Mouse (Mus musculus): ENCODE measurements around the gene Traf5. TPM values are rescaled to one million over a fixed set of nuclear protein-coding genes. Genes with fewer than 3 reads are reported as not detected.

Gene Traf5
- total RNA-seq, 2 experiments from 2014 or later: 5.6 to 6.9 TPM

DNA sequence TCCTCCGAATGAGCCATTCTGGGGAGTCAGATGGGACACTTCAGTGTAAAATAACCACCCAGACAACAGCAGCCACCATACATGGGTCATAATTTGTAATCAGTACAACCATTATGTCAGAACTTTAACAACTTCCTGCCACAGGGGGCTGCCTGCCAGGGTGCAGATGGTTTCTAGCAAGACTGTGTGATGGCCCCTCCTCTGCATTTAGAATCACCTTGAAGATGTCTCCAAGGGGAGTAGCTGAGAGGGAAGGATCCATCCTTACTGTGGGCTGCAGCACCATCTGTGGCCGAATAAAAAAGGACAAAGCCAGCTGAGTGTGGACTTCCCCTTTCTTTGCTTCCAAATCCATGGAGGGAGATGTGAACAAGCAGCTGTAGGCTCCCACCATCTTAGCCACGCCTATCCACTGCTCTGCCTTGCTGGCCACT, 21.7 kb downstream of the Traf5 start:
- intact Hi-C loops (cut with DNase I): no loop called here

DNA sequence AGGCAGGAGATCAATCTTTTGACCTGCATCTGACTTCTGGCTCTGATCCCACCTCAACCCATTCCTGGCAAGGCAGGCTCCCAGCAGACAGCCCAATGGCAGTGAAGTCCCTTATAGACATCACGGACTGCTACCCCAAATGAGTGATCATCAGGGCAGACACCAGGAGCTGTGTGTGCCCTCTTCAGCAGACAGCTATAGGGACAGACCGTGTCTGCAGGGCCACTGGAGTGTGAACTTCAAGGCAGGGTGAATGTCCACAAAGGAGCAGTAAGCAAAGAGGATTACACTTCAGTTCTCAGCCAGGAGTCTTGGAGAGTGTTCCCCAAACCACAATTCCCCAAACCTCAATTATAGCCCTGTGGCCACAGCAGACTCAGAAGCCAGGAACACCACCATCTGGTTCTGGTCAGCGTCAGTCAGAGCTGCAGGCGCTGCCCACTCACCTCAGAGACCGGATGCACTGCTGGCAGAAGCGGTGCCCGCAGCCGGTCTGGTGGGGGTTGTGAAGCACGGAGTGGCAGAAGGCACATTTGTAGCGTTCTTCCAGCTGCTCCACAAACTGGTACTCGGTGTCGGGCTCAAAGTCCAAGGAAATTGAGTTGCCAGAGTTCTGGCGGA, 22.3 kb downstream of the Traf5 start:
- peak in 1 of 2 experiments; percentile 59 for DNase-seq (ENCODE audit: extremely low spot score in 1 of 2, low spot score in 2 of 2)
- intact Hi-C loops (cut with DNase I): no loop called here

More for the DNA sequence above, 21.7 kb downstream of the Traf5 start:
- no peak for DNase-seq (ENCODE audit: extremely low spot score in 1 of 2, low spot score in 2 of 2)

DNA sequence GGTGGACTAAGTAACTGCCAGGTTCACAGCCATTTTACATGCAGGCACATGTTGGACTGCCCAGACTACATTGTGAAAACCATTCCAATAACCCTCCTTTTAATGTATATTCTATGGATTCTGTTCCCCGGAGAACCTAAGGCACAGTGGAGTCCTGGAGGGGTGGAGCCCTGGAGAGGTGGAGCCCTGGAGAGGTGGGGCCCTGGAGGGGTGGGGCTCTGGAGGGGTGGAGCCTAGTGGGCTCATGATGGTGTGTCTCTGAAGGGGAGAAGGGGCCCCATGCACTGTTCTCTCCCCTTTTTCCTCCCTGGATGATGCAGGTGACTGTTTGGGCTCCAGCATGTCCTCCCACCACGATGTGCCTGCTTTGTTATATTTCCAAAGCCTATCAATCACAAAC, 24.2 kb downstream of the Traf5 start:
- intact Hi-C loops (cut with DNase I): no loop called here
- no peak for DNase-seq (ENCODE audit: extremely low spot score in 1 of 2, low spot score in 2 of 2)

DNA sequence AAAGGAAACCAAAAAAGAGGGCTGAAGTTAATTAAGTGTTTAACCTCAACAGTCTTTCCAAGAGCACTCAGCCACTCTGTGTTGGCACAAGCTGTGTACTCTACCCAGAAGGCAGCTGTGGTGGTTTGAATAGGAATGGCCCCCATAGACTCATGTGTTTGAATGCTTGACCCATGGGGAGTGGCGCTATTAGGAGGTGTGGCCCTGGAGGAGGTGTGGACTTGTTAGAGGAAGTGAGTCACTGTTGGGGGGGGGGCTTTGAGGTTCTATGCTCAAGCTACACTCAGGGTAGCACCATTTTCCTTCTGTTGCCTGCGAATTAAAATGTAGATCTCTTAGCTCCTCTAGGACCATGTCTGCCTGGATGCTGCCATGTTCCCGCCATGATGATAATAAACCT, 25.4 kb downstream of the Traf5 start:
- intact Hi-C loops (cut with DNase I): no loop called here
- no peak for DNase-seq (ENCODE audit: extremely low spot score in 1 of 2, low spot score in 2 of 2)

DNA sequence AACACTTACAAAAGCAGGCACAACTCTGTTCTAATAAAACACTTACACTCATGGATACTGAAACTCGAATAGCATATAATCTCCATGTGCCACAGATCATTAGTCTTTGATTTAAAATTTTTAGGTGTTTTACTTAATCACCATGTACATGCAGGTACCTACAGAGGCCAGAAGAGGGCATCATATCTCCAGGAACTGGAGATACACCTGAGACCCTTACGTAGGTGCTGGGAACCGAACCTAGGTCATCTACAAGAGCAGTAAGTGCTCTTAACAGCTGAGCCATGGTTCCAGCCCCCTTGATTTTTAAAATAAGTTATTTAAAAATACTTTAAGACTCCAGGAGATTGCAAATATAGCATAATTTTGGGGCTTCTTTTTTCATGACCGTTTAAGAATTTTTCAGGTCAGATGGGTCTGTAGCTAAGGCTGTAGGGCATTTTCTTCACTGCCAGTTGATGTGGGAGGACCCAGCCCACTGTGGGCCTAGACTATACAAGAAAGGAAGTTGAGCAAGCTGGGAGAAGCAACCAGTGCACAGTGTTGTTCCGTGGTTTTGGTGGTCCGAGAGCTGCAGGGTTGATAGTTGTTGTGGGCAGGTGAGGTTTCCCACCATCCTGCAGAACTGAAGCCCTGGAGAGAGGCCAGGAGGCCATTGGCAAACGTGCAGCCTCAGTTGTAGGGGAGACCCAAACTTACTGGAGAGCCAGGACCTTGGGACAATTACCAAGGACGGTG, 29.0 kb downstream of the Traf5 start:
- no peak for DNase-seq (ENCODE audit: extremely low spot score in 1 of 2, low spot score in 2 of 2)
- intact Hi-C loops (cut with DNase I): no loop called here

DNA sequence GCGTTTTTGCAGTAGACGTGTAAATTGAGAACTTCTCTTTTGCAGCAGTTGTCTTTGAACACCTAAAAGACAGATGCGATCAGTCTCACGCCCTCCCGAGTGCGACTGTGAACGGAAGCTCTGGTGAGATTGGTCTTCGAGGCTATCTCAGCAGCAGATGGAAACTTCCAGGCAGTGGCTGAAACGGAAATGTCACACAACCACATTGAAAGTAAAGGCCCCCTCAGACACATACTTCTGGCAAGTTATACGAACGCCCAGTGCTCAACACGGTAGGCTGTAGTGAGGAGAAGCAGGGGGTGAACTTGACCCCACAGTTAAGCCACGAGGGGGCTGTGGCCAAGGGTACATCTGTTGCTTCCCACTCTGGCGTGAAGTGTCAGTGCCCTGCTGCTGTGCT, 29.7 kb downstream of the Traf5 start:
- intact Hi-C loops (cut with DNase I): no loop called here

DNA sequence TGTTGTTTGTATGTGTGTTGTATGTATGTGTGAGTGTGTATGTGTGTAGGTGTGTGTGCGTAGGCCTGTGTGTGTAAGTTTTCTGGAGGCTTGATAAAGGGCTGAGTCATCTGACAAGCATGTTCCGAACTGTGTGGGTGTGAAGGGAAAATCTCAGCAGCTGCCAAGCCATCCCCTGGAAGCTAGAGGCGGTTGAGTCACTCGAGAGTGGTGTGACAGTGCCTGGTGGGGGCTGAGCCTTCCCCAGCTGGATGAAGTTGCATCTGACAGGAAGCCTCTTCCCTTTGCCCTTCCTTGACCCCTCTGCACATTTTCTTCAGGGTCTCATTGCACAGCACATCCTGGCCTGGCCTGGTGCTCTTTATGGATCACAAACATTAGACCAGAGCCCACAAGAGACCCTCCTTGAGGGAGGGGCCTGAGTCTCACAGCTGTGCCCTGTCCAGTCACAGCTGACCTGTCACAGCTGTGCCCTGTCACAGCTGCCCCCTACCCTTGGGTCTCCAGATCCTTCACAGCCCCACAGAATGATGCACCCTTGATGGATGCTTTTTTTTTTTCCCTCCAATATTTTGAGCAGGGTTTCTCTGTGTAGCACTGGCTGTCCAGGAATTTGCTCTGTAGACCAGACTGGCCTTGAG, 30.6 kb downstream of the Traf5 start:
- peak; percentile 46 to 70 for DNase-seq (ENCODE audit: extremely low spot score in 1 of 2, low spot score in 2 of 2)
- intact Hi-C loops (cut with DNase I): no loop called here

More for the DNA sequence above, 29.7 kb downstream of the Traf5 start:
- no peak for DNase-seq (ENCODE audit: extremely low spot score in 1 of 2, low spot score in 2 of 2)

DNA sequence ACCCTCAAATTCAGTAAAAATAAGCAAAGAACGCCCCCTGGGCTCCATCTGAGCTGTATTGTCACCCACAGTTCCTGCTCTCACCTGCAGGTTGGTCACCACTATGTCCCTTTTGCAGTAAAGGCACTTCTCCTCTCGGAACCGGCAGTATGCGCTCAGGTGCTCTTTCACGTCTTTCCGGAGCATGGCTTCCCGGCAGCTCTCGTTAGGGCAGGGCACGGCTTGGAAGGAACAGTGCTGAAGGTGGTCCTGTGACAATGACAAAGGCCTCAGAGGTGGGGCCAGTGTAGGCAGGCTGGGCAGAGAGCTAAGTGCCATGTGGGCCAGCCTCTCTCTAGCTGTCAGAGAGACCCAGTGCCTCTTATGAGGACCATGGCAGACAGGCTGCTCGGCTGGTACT, 33.4 kb downstream of the Traf5 start:
- DNase-seq (ENCODE audit: extremely low spot score in 1 of 2, low spot score in 2 of 2): no peak
- intact Hi-C loops (cut with DNase I): no loop called here

DNA sequence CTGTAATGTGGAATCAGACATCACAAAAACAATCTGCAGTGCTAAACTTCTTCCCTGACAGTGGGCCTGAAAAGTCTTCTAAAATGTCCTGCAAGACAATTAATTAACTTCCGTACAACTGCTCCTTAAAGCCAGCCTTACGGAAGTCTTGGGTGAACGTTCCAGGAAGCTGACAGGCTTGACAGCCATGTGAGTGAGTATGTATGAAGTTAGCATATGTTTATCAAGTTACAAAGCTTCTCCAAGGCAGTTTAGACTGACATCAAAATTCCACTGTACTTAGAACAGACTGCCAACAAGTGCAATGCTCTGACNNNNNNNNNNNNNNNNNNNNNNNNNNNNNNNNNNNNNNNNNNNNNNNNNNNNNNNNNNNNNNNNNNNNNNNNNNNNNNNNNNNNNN, 38.6 kb downstream of the Traf5 start:
- DNase-seq (ENCODE audit: extremely low spot score in 1 of 2, low spot score in 2 of 2): no peak
- intact Hi-C loops (cut with DNase I): no loop called here

DNA sequence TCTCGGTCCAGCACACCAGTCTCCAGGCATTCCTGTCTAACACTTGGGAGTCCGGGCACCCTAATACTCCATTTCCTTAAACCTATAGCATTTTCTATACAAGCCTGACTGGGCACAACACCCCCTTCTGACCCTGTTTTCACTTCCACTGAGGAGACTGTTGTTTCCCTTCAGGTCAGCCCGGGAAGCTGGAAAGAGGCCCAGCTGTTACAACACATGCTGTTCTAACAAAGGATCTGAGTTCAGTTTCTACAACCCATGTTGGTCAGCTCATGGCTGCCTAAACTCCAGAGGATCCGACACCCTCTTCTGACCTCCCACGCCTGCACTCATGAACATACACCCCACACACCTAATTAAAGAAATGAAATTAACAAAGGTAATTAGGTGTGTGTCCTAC, 39.4 kb downstream of the Traf5 start:
- DNase-seq (ENCODE audit: extremely low spot score in 1 of 2, low spot score in 2 of 2): no peak
- intact Hi-C loops (cut with DNase I): no loop called here

DNA sequence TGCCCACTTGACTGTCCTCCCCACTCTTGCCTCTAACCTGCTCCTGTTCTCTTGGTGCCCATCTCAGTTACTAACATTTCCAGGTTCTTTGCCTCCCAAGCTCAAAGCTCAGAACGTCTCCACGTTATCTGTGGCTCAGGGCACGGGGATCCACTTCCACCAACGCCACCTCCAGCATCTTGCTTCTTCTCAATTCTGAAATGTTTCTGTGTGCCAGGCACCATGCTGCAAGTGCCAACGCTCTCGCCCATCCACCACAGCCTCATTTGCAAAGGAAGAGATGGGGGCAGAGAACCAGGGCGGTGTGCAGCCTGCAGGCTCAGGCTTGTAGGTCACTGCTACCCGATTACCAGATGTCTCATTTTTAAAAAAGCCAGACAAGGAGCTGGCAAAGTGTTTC, 39.9 kb downstream of the Traf5 start:
- DNase-seq (ENCODE audit: extremely low spot score in 1 of 2, low spot score in 2 of 2): no peak
- intact Hi-C loops (cut with DNase I): no loop called here

DNA sequence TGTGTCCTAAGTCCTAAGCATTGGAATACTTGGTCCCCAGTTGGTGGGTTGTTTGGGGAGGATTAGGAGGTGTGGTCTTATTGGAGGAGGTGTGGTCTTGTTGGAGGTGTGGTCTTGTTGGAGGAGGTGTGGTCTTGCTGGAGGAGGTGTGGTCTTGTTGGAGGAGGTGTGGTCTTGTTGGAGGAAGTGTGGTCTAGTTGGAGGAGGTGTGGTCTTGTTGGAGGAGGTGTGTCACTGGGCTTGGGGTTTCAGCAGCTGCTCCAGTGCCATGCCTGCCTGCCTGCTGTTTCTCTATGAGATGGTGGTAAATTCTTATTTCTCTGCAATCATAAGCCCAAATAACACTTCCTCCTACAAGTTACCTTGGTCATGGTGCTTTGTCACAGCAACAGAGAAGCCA, 93.3 kb downstream of the Traf5 start:
- DNase-seq (ENCODE audit: extremely low spot score in 1 of 2, low spot score in 2 of 2): no peak
- intact Hi-C loops (cut with DNase I): no loop called here

DNA sequence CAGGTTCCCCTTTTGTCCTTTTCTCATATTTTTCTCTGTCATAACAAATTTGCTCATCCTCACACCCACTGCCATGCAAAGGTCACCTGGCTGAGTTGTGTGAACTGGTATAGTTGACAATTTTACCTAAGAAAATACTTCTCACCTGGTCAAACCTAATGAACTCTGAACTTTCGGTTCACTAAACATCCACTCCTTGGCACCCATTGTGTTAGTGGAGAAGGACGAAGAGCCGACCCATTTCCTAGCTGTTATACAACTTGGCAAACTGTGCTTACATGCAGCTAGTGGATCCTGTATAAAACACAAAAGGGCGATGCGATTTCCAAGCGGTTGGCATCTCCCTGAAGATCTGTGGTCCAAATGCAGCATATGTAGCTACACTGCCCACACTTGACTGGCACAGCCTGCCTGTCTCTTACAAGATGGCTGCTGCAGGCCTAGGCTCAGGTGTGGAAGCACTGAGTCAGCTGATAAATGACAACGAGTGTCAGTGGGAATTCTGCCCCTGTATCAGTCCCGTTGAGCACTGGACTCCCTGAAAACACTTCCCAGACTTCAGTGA, 95.7 kb downstream of the Traf5 start:
- intact Hi-C loops (cut with DNase I): no loop called here
- DNase-seq (ENCODE audit: extremely low spot score in 1 of 2, low spot score in 2 of 2): no peak

DNA sequence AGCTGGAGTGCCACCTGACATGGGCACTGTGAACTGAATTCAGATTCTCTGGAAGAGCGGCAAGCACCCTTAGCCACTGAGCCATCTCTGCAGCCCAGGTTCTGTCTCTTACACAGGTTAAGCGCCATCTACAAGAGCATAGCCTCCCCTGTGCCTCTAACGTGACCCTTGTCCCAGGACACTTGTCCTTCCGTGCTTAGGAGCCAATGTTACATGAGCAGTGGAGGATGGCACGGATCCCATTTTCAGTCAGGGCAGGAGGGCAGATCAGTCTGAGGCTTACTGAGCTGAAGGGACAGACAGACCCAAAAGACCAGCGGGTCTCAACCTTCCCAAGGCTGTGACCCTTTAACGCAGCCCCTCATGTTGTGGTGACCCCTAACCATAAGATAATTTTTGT, 96.4 kb downstream of the Traf5 start:
- no peak for DNase-seq (ENCODE audit: extremely low spot score in 1 of 2, low spot score in 2 of 2)
- intact Hi-C loops (cut with DNase I): no loop called here

DNA sequence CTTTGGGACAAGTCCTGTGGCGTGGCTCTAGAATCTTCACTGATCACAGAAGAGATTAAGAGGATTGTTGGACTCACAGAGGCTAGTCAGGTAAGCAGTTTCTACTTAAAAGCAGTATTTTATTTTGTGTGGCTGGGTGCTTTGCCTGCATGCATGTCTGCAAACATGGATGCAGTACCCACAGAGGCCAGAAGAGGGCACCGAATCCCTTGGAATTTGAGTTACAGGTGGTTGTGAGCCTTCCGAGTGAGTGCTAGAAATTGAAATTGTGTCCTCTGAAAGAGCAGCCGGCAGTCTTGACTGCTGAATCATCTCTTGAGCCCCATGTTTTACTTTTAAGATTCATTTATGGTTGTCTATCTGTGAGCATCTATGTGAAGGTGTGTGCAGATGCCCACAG, 96.9 kb downstream of the Traf5 start:
- DNase-seq (ENCODE audit: extremely low spot score in 1 of 2, low spot score in 2 of 2): peak in 1 of 2 experiments; percentile 71
- intact Hi-C loops (cut with DNase I): no loop called here

DNA sequence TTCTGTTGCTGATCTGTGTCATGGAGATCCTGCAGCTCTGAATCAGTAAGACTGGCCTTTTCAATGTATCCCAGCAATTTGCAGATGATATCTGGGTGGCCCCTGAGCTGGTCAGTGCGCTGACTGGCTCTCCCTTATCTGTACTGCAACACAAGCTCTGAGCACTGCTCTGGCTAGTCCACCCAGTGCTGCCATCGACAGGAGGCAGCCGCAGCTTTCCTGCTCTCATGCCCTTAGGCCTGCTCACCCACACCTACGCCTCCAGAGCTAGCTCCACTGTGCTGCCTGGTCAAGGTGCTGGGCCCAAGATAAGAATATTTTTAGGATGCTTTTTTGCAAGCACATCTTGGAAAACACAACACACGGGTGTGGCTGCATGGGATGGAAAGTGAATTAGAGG, 97.9 kb downstream of the Traf5 start:
- DNase-seq (ENCODE audit: extremely low spot score in 1 of 2, low spot score in 2 of 2): no peak
- intact Hi-C loops (cut with DNase I): no loop called here

DNA sequence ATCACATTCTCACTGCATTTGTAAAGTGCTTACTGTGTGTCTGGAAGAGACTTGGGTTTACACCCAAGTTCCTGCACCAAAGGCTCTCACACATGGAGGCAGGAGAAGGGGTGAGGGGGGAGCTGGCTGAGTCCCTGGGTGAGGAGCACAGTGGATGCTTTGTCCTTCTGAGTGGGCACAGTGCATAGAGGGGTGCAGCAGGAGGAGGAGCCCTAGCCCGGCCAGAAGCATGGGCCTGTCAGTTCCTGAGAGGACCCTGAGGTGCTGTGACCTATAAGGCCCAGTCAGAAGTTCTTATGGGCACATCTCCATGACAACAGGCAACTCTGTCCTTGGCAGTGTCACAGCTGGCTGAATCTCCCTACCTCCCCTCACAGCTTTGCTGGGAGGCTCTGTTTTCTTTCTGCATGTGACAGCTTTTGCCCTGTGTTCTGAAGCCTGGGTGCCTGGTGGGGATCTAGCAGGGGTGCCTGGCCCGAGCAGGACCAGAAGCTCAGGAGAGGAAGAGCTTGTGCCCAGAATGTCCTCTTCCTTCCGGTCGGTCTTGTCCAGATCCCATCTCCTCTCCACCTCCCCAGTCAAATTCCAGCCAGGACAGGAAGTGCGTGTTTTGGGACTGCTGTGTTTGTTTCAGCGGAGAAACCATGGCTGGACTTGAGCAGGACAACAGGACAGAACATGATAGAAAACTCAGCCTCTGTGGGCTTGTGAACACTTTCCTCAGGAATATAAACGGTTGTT, 100.1 kb downstream of the Traf5 start:
- intact Hi-C loops (cut with DNase I): no loop called here

DNA sequence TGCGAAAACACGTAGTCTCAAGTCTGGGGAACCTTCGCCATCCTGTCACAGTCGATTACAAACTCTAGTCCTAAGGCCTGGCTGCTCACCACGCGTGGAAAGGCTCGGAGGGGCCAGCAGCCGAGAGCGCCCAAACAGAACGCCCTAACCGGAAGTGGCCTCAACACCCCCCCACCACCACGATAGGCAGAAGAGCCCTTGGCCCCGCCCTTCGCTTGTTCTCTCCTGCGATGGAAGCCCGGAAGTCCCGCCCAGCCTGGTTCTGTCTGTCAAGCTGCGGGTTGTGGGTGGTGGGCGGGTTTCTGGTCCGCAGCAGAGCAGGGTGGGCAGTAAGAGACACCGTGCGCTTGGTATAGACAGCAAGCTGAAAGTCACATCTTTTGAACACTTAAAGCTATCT, 102.4 kb downstream of the Traf5 start:
- peak; percentile 96 to 99 for DNase-seq (ENCODE audit: extremely low spot score in 1 of 2, low spot score in 2 of 2)
- intact Hi-C loops (cut with DNase I): no loop called here

More for the DNA sequence above, 100.1 kb downstream of the Traf5 start:
- DNase-seq (ENCODE audit: extremely low spot score in 1 of 2, low spot score in 2 of 2): no peak

DNA sequence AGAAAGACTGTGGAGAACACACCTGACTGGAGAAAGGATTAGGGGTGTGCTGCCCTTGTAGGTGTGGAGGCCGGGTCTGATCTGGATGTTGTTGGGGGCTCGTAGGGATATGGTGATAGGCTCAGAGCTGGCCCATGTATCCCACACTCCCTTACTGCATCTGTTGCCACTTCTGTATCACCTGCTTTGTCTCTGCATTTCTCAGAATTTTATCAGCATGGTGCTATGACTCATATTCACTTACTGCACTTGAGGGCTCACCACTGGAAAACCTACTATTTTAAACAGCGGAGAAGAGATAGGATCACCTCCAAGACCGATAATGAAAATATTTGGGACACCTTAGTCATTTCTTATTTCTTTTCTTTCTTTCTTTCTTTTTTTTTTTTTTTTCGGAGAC, 103.3 kb downstream of the Traf5 start:
- intact Hi-C loops (cut with DNase I): no loop called here
- no peak for DNase-seq (ENCODE audit: extremely low spot score in 1 of 2, low spot score in 2 of 2)
